Mouse (Mus musculus): Measurements from ENCODE around the gene Mcpt2.

DNA sequence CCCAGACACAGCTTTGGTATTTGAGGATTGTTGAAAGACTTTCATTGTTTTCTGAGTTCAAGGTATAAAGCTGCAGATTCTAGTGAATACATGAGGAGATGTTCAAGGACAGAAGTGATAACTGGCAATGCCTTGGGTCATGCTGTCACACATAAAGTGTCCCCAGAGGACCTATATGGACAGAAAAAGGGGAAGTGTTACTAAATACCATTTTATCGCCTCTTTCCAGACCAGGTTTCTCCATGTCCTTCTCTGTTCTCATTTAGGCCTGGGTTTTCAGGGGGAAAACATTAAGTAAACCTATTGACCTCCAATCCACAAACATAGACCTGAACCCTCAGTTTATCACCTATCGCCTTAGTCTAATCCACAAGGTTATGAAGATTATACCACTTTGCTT lies 27.9 kb upstream of the Mcpt2 start:
- no peak for TF ChIP-seq CTCF (IDR thresholded peaks at IDR 0.05; ENCODE audit: borderline replicate concordance, extremely low read depth, insufficient read depth, insufficient read length)
- no peak for TF ChIP-seq POLR2A (IDR thresholded peaks at IDR 0.05; ENCODE audit: borderline replicate concordance, extremely low read depth, insufficient read depth, insufficient read length, poor library complexity, severe bottlenecking)
